Mouse (Mus musculus) cerebellum, postnatal 10 days (tissue): ENCODE results near the gene Arpc5.
"Not testable (repeated sequence)": the region's sequence is repeated elsewhere in the genome, so short reads cannot be mapped to it uniquely, and the experiment has no call there.

Source experiments
- DNase-seq, 2 experiments: peaks; one replicate each; pipeline ENCODE4 v3.0.0; 2021; ENCODE audit warnings: mixed read lengths in 2 of 2

The Arpc5 gene

GRCm38 (mm10) chr1:152766032-152766772 is at the start of gene Arpc5, which contains the start of gene Rgl1:
TSS of gene Arpc5 (plus strand) at chr1:152766542.
TSS of gene Rgl1 (minus strand) at chr1:152766351.
- DNase-seq: peak; percentile 99 to 100

GRCm38 (mm10) chr1:152717329-152717728 is 49.0 kb upstream of the Arpc5 start:
- DNase-seq: no peak

GRCm38 (mm10) chr1:152718200-152718599 is 48.1 kb upstream of the Arpc5 start:
- no peak for DNase-seq

GRCm38 (mm10) chr1:152720969-152721368 is 45.4 kb upstream of the Arpc5 start:
- DNase-seq: no peak

GRCm38 (mm10) chr1:152721535-152722198 is 44.7 kb upstream of the Arpc5 start:
- no peak for DNase-seq

- no peak for DNase-seq
Measured at GRCm38 (mm10) chr1:152724286-152724685, 42.1 kb upstream of the Arpc5 start.

- DNase-seq: no peak
Measured at GRCm38 (mm10) chr1:152726095-152726494, 40.2 kb upstream of the Arpc5 start.

GRCm38 (mm10) chr1:152727604-152728236 is 38.6 kb upstream of the Arpc5 start:
- DNase-seq: no peak

GRCm38 (mm10) chr1:152738793-152739192 is 27.5 kb upstream of the Arpc5 start:
- no peak for DNase-seq

- DNase-seq: no peak
Measured at GRCm38 (mm10) chr1:152739374-152739773, 27.0 kb upstream of the Arpc5 start.

GRCm38 (mm10) chr1:152743095-152743826 is 23.1 kb upstream of the Arpc5 start:
- no peak for DNase-seq

- DNase-seq: peak; percentile 93 to 95
Measured at GRCm38 (mm10) chr1:152746426-152746825, 19.9 kb upstream of the Arpc5 start.

- no peak for DNase-seq
Measured at GRCm38 (mm10) chr1:152749276-152749675, 17.1 kb upstream of the Arpc5 start.

GRCm38 (mm10) chr1:152750312-152750965 is 15.9 kb upstream of the Arpc5 start, which contains the start of gene Apobec4:
TSS of gene Apobec4 (plus strand) at chr1:152750551.
- no peak for DNase-seq

- no peak for DNase-seq
Measured at GRCm38 (mm10) chr1:152761791-152762190, 4.6 kb upstream of the Arpc5 start.

- peak in 1 of 2 experiments; percentile 67 for DNase-seq
Measured at GRCm38 (mm10) chr1:152766804-152767748, 734 bp downstream of the Arpc5 start.

- peak; percentile 94 for DNase-seq
Measured at GRCm38 (mm10) chr1:152767749-152768488, 1.6 kb downstream of the Arpc5 start.

- DNase-seq: no peak
Measured at GRCm38 (mm10) chr1:152771016-152771415, 4.7 kb downstream of the Arpc5 start.

- not testable (repeated sequence) for DNase-seq
Measured at GRCm38 (mm10) chr1:152774601-152775000, 8.3 kb downstream of the Arpc5 start.

- peak; percentile 75 to 79 for DNase-seq
Measured at GRCm38 (mm10) chr1:152779071-152779737, 12.9 kb downstream of the Arpc5 start.
